Mouse (Mus musculus) mesoderm, embryonic 11.5 days (tissue): Measurements from ENCODE around the gene Tmem210.

ENCODE experiments used
- DNase-seq: peaks from one replicate; pipeline ENCODE4 v3.0.0-alpha.2; 2012; ENCODE audit warnings: low read depth, low spot score

The Tmem210 gene

DNA sequence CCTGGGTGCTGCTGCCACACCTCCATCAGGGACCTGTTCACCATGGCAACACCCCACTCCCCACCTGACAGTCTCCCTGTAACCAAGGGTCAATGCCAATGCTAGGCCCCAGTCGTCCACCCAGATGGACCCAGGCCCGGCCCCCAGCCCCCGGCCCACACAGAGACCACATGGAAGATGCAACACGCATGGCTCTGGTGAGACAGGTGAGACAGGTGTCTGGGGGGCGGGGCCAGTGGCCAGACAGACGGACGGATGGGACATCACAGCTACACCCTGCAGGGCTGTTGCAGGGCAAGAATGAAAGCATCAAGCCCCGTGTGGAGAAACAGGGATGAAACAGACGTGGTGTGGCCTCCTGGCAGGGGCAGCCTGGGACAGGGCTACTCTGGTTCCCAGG lies 5.8 kb downstream of the Tmem210 start:
- no peak for DNase-seq

GRCm38 (mm10) chr2:25297093-25297492 lies 9.1 kb downstream of the Tmem210 start:
- no peak for DNase-seq

DNA sequence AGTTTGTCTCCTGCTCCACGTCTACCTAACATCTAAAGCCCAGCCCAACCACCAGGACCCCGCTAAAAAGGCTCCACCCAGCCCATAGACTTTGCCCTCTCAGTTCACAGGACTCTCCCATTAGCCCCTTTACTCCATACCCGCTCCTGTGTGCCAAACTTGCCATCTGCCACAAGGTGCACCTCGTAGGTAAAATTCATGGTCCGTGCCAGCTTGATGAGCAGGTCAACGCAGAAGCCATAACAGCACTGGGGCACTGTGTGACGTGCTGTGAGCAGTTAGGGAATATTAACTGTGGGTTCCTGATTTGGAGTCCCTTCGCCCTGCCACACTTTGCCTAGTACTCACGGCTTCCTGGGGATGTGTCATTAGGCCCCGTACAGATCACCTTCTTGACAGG lies 10.1 kb downstream of the Tmem210 start:
- no peak for DNase-seq

DNA sequence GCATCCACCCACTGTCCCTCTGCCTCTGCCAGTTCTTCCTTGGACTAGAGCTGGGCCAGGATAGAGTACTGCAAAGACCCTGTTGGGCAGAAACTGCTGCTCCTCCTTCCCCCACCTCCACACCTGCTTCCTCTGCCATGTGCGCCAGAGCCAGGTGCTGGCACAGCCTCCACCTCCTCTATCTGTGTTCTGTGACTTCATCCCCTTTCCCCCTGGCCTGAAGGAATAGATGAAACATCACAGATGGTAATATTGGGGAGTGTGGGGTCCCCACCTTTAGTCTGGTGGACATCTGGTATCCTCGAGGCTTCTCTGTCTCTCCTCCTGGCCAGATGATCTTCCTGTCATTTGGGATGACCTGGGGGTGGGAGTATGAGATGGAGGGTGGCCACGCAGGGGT lies 15.5 kb downstream of the Tmem210 start:
- no peak for DNase-seq

DNA sequence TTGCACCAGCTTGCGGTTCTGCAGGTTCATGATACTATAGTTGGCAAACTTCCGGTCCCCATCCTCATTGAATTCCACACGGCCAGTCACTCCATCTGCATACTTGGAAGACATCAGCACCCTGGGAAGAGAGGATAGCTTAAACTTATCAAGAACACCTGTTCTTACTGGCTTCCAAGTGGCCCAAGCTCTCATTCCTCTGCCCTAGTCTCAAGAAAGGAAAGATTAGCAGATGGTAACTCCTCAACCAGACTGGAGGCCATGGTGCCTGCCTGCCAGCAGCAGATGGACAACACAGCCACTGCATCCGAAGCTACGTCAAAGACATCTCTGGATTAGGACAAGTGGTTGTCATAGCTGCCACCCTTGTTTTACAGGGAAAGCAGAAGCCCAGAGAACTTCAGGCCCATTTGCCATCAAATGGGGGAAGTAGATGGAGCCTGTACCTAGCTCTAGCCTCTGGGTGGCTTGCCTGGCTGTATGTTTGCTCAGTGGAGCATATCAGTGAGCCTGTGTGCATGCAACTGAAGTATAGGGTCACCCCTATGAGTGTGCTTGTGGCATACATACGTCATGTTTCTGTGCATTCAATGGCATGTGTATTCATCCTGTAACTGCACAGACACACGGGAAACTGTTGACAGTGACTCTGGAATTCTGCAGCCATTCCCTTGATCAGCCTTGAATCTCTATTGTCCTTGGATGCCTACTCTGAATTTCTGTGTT lies 16.1 kb downstream of the Tmem210 start:
- DNase-seq: no peak

DNA sequence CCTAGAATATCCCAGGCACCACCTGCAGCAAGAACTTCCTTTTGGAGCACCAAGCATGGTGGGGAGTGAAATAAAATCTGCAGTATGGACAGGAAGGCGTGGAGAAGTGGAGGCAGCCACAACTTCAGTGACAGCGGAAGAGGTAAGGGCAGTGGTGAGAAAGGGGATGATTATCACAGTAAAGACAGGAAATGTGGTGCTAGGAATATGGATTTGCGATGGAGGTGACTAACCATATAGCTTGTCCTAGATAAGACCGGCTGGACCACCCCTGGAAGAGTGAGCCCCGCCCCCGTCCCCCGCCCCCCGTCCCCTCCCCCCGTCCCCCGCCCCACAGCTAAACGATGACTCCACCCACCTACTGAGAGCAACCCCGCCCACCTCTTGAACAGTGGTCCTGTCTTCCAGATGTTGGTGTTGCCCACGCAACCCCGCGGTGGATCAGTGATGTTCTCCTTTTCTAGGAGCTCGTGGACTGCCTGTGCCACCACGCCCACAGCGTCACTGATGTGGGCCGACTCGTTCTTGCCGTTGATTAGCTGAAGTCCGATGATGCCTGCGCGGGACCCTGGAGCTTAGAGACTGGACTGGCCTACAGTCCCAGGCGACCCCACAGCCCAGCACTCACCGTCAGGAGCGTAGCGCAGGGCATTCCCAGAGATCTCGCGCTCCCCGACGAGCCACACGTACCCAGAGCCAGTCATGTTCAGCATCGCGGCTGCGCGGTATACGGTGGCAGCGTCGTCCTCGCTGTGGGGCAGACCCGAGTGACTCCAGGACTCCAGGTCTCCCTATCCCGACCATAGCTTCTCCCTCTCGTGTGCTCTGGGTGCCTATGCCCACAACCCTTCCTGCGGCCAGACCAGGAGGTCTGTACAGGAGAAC lies 17.0 kb downstream of the Tmem210 start:
- DNase-seq: peak; percentile 70

DNA sequence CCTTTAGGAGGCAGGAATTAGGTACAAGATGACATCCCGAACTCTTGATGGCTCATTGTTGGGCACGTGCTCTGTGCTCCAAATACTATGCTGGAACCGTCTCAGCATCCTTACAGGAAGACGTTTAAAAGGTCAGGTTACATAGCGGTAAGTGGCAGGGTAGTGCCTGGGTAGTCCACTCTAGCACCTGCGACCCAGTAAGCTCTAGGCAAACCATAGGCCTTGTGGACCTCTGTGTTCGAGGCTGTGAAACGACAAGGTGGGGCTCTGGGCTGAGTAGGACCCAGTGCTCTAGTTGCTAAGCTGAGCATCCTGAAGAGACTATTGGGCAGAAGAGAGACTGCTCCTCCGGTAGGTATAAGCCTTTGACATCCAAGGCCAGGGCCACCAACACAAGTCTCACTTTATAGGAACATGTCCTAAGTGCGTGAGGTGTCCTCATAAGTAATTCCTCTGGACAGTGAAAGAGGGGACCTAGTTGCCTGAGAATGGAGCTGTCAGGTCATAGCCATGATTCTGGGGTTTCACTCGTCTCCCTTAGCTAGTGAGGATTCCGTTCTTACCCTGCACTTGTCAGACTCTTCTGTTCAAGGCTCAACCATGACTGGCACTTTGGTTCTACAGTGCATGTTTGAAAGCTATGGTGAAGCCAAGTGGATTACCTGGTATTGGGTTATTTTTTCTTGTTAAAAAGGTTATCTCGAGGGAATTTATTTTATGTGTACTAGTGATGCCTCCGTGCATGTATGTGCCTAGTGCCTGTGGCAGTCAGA lies 17.8 kb downstream of the Tmem210 start:
- no peak for DNase-seq

DNA sequence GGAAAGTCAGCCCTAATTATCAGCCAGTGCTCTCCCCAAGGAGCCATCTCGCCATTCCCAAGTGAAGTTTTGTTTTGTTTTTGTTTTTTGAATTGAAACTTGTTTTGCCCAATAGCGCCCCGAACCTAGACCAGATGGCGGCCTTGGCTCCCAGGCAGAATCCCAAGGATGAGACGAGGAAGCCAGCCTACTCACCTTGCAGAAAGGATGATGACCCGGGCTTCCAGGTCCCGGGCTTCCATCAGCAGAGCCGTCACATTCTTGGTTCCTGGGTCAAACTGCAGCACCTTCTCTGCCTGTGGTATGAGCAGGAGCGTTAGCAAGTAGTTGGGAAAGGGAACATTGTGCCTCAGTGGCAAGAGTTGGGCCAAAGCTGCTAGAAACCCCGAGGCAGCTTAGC lies 22.2 kb downstream of the Tmem210 start:
- DNase-seq: no peak

DNA sequence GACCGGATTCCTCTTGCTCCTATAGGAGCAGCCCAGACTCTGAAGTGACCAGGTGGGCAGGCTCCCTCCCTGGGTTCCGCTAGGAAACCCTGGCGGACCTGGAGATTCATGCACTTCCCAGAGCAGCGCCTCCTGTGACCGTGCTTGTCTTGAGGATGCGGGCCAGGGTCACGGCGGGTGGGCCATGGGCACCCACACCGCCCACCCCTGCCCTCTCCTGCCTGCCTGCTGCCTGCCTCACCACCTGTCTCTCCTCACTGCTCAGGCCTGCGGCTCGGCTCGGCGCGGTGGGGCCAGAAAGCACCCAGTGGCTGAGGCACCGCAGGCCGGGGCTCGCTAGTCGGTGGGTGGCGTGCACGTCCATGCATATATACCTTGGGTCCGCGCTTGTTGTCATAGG lies 23.0 kb downstream of the Tmem210 start:
- DNase-seq: no peak

DNA sequence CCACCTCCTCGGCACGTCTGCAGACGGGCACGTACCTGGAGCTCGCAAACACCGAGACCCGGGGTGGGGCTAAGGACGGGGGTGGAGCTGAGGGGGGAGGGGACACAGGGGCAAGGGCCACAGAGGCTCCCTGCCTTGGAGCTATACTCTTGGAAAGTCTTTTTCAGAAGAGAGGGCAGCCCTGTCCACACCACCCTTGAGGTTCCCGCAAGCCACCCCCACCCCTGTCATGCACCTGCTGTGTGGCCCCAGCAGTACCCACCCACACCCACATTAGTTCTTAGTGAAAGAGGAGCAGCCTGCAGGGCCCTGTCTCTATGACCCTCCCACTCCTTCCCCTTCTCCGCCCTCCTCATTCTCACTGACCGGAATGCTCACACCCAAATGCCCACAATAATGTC lies 23.5 kb downstream of the Tmem210 start:
- DNase-seq: no peak

DNA sequence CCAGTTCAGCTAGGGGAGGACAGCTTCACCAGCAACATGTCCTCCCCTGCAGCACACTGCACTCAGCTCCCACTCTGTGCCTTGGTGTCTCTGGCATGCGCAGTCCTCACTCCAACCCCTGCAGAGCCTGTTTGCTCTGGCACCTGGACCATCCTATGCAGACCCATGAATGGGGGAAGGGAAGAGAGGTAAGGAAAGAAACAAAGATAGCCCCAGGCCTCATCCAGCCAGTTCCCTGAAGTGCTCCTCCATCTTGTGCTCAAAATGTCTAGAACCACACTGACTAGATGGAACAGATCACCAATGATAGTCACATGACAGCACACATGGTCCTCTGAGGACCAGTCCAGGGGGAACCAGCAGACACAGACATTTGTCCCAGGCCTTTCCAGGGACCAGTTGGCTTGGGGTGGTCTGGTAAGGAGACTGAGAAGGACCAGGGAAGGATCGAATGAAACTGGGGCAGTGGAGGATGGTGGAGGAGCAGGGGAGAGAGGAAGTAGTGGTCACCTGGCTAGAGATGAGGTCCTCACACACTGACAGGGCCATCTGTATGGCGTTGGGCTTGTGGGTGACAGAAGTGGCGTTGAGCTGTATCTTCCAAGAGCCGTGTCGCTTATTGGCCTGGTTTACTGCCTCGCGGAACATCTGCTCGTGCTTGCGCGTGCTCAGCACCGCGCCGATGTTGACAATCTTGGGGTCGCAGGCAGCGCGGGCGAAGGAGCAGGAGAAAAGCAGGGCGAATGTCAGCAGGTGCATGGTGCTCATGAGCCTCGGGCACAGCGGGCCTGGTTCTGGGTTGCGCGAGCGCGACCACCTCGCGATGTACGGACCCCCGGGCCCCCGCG lies 30.4 kb downstream of the Tmem210 start:
- no peak for DNase-seq

- peak; percentile 79 for DNase-seq
Observed at GRCm38 (mm10) chr2:25318971-25319773, 31.2 kb downstream of the Tmem210 start, which contains the start of gene Grin1. Gene Grin1 (minus strand): TSS chr2:25319187.

GRCm38 (mm10) chr2:25320084-25320483 lies 32.1 kb downstream of the Tmem210 start:
- no peak for DNase-seq

DNA sequence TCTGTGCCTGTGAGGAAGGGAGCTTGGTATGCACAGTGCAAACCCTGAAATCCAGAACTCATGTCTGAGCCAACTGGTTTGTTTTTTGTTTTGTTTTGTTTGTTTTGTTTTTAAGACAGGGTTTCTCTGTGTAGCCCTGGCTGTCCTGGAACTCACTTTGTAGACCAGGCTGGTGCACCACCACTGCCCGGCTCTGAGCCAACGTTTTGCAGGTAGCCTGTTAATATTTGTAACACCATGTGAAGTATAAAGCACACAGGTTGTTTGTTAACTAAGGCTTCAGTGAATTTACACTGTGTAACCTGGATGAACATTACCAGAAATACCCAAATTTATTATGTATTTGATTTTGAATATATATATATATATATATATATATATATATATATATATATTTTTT lies 38.1 kb downstream of the Tmem210 start:
- no peak for DNase-seq

DNA sequence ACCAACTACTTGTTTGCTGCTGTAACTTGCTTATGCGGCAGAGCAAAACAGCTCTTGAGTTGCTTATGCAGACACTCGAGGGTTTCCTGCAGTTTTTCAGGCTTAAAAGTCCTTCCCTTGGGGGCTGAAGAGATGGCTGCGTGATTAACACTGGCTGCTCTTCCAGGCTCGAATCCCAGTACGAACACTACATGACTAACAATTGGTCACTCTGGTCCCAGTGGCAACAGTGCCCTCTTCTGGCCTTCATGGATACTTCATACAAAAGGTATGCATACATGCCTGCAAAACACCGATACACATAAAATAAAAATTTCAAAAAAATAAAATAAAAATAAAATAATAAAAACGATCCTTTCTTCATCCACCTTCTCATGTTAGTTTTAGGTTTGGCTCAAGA lies 40.5 kb downstream of the Tmem210 start:
- peak; percentile 41 for DNase-seq

DNA sequence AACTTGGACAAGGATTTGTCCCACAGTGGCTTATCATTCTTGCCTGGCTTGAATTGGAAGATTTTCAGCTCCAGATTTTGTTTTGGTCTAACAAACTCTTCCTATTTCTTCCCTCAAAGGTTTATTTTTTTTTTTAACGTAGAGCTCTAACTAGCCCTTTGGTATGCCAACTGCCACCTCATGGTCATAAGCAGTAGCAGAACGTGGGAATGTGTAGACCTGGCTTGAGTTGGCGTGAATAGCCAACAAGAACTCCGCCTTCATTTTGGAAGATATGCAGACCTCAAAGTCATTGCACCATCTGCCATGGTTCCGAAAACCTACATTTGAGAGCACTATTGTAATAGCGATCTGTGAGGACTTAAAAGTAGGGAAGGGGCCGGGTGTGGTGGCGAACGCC lies 43.5 kb downstream of the Tmem210 start:
- DNase-seq: no peak

- DNase-seq: peak; percentile 100
Observed at GRCm38 (mm10) chr2:25332286-25333160, 44.6 kb downstream of the Tmem210 start, which contains the start of gene Man1b1. Gene Man1b1 (plus strand): TSS chr2:25332338.

DNA sequence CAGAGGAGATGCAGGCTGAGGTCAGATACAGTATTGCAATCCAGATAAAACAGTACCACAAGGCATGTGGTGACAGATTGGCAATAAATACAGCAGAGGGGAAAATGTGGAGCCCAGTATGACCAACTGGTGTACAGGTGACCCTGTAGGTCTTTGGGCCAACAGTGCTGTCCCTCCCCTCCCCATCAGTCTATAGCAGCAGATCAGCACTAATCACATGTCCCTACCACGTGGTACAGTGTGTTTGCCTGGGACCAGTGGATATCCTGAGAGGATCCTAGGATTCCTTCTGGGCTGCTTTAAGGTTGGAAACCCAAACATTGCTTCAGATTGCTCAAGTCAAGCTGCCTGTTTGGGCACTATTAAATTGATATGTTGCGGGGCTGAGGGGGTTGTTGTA lies 45.6 kb downstream of the Tmem210 start:
- no peak for DNase-seq

DNA sequence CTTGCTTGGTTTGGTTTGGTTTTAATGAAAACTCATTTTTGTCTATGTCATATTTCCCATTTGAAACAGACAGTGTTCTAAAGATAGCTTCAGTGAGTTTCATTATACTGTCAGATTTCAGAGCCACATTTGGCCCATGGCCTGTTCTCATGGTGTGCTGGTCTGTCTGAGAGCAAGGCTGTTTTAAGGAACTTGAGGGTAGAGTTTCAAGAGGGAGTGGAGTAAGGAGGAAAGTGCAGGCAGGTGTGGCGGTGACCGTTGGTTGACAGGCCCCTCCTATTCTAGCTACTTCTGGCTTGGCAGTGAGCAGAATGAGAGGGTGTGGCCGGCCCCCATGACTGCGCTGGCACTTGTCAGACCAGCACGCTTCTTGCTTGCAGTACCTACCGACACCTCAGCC lies 50.4 kb downstream of the Tmem210 start:
- no peak for DNase-seq
